Mouse (Mus musculus): ENCODE data around the gene Bhmt.
"Not testable (repeated sequence)": the region's sequence is repeated elsewhere in the genome, so short reads cannot be mapped to it uniquely, and the experiment has no call there.

Gene Bhmt

GRCm38 (mm10) chr13:93607701-93608100, 30.1 kb downstream of the Bhmt start:
- DNase-seq, result peak; percentile 16

GRCm38 (mm10) chr13:93606868-93607578, 30.7 kb downstream of the Bhmt start:
- peak; percentile 79 for DNase-seq

- DNase-seq, result no peak
Observed at GRCm38 (mm10) chr13:93604698-93605097, 33.1 kb downstream of the Bhmt start.

GRCm38 (mm10) chr13:93601527-93601926, 36.2 kb downstream of the Bhmt start:
- no peak for DNase-seq

- no peak for DNase-seq
Observed at GRCm38 (mm10) chr13:93593040-93593699, 44.6 kb downstream of the Bhmt start.

GRCm38 (mm10) chr13:93582526-93582925, 55.2 kb downstream of the Bhmt start:
- not testable (repeated sequence) for DNase-seq

- DNase-seq, result no peak
Observed at GRCm38 (mm10) chr13:93580431-93580830, 57.3 kb downstream of the Bhmt start.

- no peak for DNase-seq
Observed at GRCm38 (mm10) chr13:93569676-93570075, 68.1 kb downstream of the Bhmt start.

All from kidney, adult 18-20 months (tissue).